Mouse (Mus musculus): ENCODE measurements around the gene Ubac1. TPM values are rescaled to one million over a fixed set of nuclear protein-coding genes. Genes with fewer than 3 reads are reported as not detected.

Gene Ubac1
- polyA plus RNA-seq, 1 experiment, result 55.5 TPM

DNA sequence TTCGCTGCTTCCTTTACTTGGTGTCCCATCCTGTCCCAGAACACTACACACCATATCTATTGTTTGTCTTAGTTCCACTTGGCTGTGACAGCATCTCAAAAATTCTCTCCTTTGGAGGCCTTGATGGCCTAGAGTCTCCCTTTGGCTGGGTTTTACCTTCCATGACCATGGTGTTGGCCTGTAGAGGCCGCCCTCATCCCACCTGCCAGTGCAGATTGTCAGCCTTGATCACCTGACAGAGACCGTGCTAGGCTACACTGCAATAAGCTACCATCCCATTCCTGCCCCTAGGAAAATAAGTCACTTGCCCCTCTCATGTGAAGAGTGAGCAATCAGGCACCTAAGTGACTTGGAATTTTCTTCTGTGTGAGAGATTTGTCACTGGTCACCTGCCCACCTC, 8.7 kb upstream of the Ubac1 start:
- Histone ChIP-seq H3K27me3 (replicated peaks) (peaks cover 48% of the 10 kb centered on the region), H3K9me3 (no peaks in the 10 kb centered on the region)
- TF ChIP-seq FLI1 (IDR thresholded peaks at IDR 0.05; ENCODE audit: low read length) (no peak), GATA1 (IDR thresholded peaks at IDR 0.05; ENCODE audit: borderline replicate concordance, low read length) (no peak)

GRCm38 (mm10) chr2:26024138-26025075, 2.9 kb upstream of the Ubac1 start:
- H3K4me1 ChIP-seq, result peaks cover 46% of the 10 kb centered on the region
- H3K36me3 ChIP-seq (replicated peaks; ENCODE audit: low read length), result no peaks in the 10 kb centered on the region
- peaks cover 15% of the 10 kb centered on the region for H3K27me3 ChIP-seq (replicated peaks)
- peak overlapping the region; percentile 65 for H3K4me3 ChIP-seq (replicated peaks)
- no peaks in the 10 kb centered on the region for H3K9me3 ChIP-seq
- TF ChIP-seq GATA1 (IDR thresholded peaks at IDR 0.05; ENCODE audit: borderline replicate concordance, low read length), result no peak
- TF ChIP-seq FLI1 (IDR thresholded peaks at IDR 0.05; ENCODE audit: low read length), result no peak

More for the DNA sequence above, 8.7 kb upstream of the Ubac1 start:
- Histone ChIP-seq H3K4me1 (peaks cover 44% of the 10 kb centered on the region), H3K36me3 (replicated peaks; ENCODE audit: low read length) (no peaks in the 10 kb centered on the region), H3K4me3 (replicated peaks) (no peak overlapping the region)

DNA sequence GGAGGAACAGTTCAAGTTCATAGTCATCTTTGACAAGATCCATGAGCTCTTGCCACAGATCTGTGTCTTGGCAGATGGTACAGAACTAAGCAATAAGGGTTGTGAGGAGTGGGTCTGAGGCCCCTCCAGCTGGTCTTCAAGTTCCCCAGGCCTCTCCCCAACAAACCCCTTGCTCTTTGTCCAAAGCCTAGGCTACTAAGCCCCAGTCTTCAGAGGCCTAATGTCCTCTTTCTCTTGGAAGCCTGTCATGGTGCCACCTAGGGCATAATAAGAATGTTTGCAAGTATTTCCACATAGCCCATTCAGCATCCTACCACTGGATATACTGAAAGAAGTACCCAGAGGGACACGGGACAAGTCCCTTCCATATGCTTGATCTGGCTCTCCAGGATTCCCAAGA, 1.1 kb upstream of the Ubac1 start:
- peaks cover 64% of the 10 kb centered on the region for H3K4me1 ChIP-seq
- no peaks in the 10 kb centered on the region for H3K9me3 ChIP-seq
- peaks cover 8% of the 10 kb centered on the region for H3K36me3 ChIP-seq (replicated peaks; ENCODE audit: low read length)
- H3K4me3 ChIP-seq (replicated peaks), result no peak overlapping the region
- TF ChIP-seq FLI1 (IDR thresholded peaks at IDR 0.05; ENCODE audit: low read length) (no peak), GATA1 (IDR thresholded peaks at IDR 0.05; ENCODE audit: borderline replicate concordance, low read length) (no peak)
- H3K27me3 ChIP-seq (replicated peaks), result peaks cover 4% of the 10 kb centered on the region

DNA sequence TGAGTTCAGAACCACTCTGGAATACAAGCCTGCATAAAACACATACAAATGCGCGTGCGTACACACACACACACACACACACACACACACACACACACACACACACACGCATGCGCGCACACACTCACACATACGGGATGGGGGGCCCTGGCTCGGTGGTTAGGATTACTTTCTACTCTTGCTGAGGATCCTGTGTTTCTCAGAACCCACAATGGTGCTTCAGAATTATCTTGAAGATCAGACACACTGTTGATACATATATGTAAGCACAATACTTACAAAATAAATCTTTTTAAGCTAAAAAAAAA, 665 bp upstream of the Ubac1 start:
- H3K4me1 ChIP-seq, result peaks cover 68% of the 10 kb centered on the region
- no peaks in the 10 kb centered on the region for H3K9me3 ChIP-seq
- H3K27me3 ChIP-seq (replicated peaks), result peaks cover 2% of the 10 kb centered on the region
- peak overlapping the region; percentile 96 for H3K4me3 ChIP-seq (replicated peaks)
- peaks cover 12% of the 10 kb centered on the region for H3K36me3 ChIP-seq (replicated peaks; ENCODE audit: low read length)
- no peak for TF ChIP-seq GATA1 (IDR thresholded peaks at IDR 0.05; ENCODE audit: borderline replicate concordance, low read length)
- TF ChIP-seq FLI1 (IDR thresholded peaks at IDR 0.05; ENCODE audit: low read length), result no peak

GRCm38 (mm10) chr2:26020714-26021560, 610 bp downstream of the Ubac1 start:
- TF ChIP-seq GATA1 (IDR thresholded peaks at IDR 0.05; ENCODE audit: borderline replicate concordance, low read length) (no peak), FLI1 (IDR thresholded peaks at IDR 0.05; ENCODE audit: low read length) (no peak)
- Histone ChIP-seq H3K27me3 (replicated peaks) (no peaks in the 10 kb centered on the region), H3K36me3 (replicated peaks; ENCODE audit: low read length) (peaks cover 23% of the 10 kb centered on the region), H3K4me1 (peaks cover 67% of the 10 kb centered on the region), H3K4me3 (replicated peaks) (peak overlapping the region; percentile 96), H3K9me3 (no peaks in the 10 kb centered on the region)

- Histone ChIP-seq H3K4me3 (replicated peaks) (peak overlapping the region; percentile 96), H3K27me3 (replicated peaks) (no peaks in the 10 kb centered on the region), H3K36me3 (replicated peaks; ENCODE audit: low read length) (peaks cover 33% of the 10 kb centered on the region), H3K9me3 (no peaks in the 10 kb centered on the region), H3K4me1 (peaks cover 60% of the 10 kb centered on the region)
- no peak for TF ChIP-seq GATA1 (IDR thresholded peaks at IDR 0.05; ENCODE audit: borderline replicate concordance, low read length)
- TF ChIP-seq FLI1 (IDR thresholded peaks at IDR 0.05; ENCODE audit: low read length), result no peak
Observed at GRCm38 (mm10) chr2:26019923-26020322, 1.6 kb downstream of the Ubac1 start.

- Histone ChIP-seq H3K4me3 (replicated peaks) (no peak overlapping the region), H3K4me1 (peaks cover 67% of the 10 kb centered on the region), H3K36me3 (replicated peaks; ENCODE audit: low read length) (peaks cover 59% of the 10 kb centered on the region), H3K9me3 (no peaks in the 10 kb centered on the region), H3K27me3 (replicated peaks) (no peaks in the 10 kb centered on the region)
- no peak for TF ChIP-seq FLI1 (IDR thresholded peaks at IDR 0.05; ENCODE audit: low read length)
- no peak for TF ChIP-seq GATA1 (IDR thresholded peaks at IDR 0.05; ENCODE audit: borderline replicate concordance, low read length)
Observed at GRCm38 (mm10) chr2:26017326-26017725, 4.2 kb downstream of the Ubac1 start.

DNA sequence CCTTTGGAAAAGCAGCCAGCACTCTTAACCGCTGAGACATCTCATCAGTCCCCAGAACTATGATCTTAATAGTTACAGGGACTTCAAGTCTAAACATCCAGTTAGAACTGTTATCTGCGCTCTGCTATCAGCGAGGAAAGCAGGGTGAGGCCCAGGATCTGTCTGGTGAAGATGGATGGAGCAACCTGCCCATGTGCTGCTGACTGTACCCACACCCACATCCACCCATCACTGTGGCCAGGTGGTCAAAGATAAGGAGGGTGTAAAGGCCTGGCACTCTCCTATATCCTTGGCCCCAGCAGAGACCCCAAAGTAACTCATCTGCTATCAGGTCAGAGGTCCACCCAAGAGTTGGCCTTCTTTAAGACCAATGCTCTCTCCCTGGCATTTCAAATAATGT, 7.9 kb downstream of the Ubac1 start:
- TF ChIP-seq FLI1 (IDR thresholded peaks at IDR 0.05; ENCODE audit: low read length), result no peak
- no peak for TF ChIP-seq GATA1 (IDR thresholded peaks at IDR 0.05; ENCODE audit: borderline replicate concordance, low read length)
- H3K4me3 ChIP-seq (replicated peaks), result no peak overlapping the region
- peaks cover 50% of the 10 kb centered on the region for H3K4me1 ChIP-seq
- no peaks in the 10 kb centered on the region for H3K9me3 ChIP-seq
- H3K27me3 ChIP-seq (replicated peaks), result no peaks in the 10 kb centered on the region
- peaks cover 92% of the 10 kb centered on the region for H3K36me3 ChIP-seq (replicated peaks; ENCODE audit: low read length)

- Histone ChIP-seq H3K36me3 (replicated peaks; ENCODE audit: low read length) (peaks cover 100% of the 10 kb centered on the region), H3K4me1 (peaks cover 31% of the 10 kb centered on the region), H3K4me3 (replicated peaks) (no peak overlapping the region), H3K27me3 (replicated peaks) (no peaks in the 10 kb centered on the region), H3K9me3 (no peaks in the 10 kb centered on the region)
- TF ChIP-seq FLI1 (IDR thresholded peaks at IDR 0.05; ENCODE audit: low read length) (no peak), GATA1 (IDR thresholded peaks at IDR 0.05; ENCODE audit: borderline replicate concordance, low read length) (no peak)
Observed at GRCm38 (mm10) chr2:26011420-26011819, 10.1 kb downstream of the Ubac1 start.

DNA sequence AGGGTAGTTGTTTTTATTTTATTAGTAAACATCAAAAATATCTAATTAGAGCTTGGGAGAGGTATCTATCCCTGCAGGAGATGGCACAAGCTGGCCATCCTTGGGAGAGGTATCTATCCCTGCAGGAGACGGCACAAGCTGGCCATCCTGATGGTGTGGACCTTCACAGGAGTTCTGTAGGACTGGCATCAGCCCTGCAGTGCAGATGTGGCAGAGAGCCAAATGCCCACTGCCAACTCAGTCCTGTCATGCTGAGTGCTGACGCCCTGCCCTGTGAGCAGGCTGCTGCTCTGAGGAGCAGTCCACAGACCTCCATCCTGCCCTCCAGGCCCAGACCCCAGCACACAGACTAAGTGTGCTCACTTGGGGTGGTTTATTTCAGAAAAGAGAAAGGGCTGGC, 19.5 kb downstream of the Ubac1 start:
- no peak for TF ChIP-seq GATA1 (IDR thresholded peaks at IDR 0.05; ENCODE audit: borderline replicate concordance, low read length)
- no peak for TF ChIP-seq FLI1 (IDR thresholded peaks at IDR 0.05; ENCODE audit: low read length)
- Histone ChIP-seq H3K4me3 (replicated peaks) (no peak overlapping the region), H3K27me3 (replicated peaks) (no peaks in the 10 kb centered on the region), H3K4me1 (peaks cover 15% of the 10 kb centered on the region), H3K36me3 (replicated peaks; ENCODE audit: low read length) (peaks cover 96% of the 10 kb centered on the region), H3K9me3 (no peaks in the 10 kb centered on the region)
